Mouse (Mus musculus): ENCODE measurements around the gene Srsf2. TPM values are rescaled to one million over a fixed set of nuclear protein-coding genes. Genes with fewer than 3 reads are reported as not detected.

Srsf2 gene
- polyA plus RNA-seq, 1 experiment from 2014 or later, result 773 TPM

DNA sequence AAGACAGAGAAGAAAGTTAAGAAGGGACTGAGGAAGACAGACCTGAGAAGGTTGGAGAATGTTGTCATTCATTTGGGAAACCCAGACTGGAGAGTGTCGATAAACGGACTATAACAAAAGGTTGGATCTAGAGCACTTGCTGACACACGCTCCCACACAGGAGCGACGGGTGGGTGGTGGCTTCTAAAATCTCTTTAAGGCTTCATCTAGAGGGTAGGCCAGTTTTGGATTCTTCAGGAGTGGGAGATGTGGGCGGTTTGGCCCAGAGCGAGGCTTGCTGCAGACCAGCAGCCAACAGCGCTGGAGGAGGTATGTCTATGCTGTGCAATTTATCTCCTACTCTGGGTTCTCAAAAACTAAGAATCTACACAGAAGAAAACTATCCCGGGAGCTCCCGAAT is 30.3 kb downstream of the Srsf2 start:
- no peaks in the 10 kb centered on the region for H3K36me3 ChIP-seq (ENCODE audit: poor library complexity, severe bottlenecking)
- H3K4me3 ChIP-seq, result no peak overlapping the region
- H3K27me3 ChIP-seq, result no peaks in the 10 kb centered on the region
- H3K4me1 ChIP-seq, result peaks cover 29% of the 10 kb centered on the region
- ATAC-seq, result no peak
- H3K9ac ChIP-seq, result no peak overlapping the region
- 93% methylated on average over 10 of the region's 10 CpGs for WGBS
- H3K9me3 ChIP-seq (replicated peaks), result no peaks in the 10 kb centered on the region
- H3K27ac ChIP-seq, result no peak overlapping the region
- no peak overlapping the region for H3K4me2 ChIP-seq

DNA sequence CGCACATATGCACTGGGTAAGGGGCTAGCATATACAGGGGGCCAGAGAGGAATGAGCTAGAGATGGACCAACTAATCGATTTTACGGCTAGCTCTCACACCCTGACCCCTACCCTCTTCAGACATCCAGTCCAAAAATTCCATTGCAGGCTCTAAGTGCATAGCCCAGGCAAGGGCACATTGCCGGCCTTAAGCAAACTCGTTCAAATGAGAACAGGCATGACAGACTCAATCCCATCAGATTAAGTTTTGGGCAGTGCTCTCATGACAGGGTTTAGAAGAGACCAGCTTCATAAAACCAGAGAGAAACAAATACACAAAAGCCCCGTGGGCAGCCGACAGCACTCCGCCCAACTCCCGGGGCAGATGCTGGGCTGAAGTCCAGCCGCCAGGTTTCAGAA is 30.7 kb downstream of the Srsf2 start:
- Histone ChIP-seq H3K9me3 (replicated peaks) (no peaks in the 10 kb centered on the region), H3K36me3 (ENCODE audit: poor library complexity, severe bottlenecking) (no peaks in the 10 kb centered on the region), H3K4me3 (no peak overlapping the region), H3K4me1 (peaks cover 25% of the 10 kb centered on the region), H3K4me2 (no peak overlapping the region), H3K27ac (no peak overlapping the region), H3K9ac (no peak overlapping the region), H3K27me3 (no peaks in the 10 kb centered on the region)
- 72% methylated on average over 10 of the region's 10 CpGs for WGBS
- no peak for ATAC-seq

DNA sequence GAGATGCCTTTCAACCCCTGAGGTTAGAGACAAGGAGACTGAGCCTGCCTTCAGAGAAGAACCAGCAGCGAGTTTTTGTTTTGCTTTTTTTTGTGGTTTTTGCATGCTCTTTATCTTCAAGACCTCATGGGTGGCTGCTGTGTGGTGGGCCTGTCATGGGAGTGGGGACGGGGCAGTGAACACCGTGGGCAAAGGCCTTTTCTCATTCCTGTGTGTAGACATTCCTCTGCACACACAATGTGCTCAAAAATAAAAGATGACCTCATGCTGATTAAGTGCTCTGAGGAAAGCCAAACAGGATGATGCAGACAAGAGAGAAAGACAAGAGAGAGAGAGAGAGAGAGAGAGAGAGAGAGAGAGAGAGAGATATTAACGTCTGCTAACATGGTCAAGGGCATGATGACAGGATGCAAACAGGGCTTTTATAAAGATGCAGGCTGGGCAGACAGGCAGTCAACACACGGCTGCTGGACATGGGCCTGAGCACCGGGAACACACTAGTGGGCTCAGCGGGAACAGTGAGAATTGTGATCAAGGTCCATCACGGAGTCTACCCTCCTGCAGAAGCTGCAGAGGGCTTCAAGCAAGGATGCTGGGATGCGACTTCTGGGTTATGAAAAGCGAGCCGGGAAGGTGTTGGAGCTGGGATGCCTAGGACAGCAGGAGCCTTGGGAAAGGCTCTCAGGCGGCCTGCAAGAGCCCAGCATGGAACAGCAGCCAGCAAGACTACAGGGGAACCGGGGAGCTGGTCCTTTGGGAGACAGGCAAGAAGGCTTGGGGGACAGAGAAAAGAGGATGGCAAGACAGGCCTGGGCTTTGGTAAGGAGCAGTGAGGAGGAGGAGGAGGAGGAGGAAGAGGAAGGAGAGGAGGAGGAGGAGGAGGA is 31.6 kb downstream of the Srsf2 start:
- Histone ChIP-seq H3K27ac (no peak overlapping the region; the same call in 1 of the 2 replicates), H3K4me3 (no peak overlapping the region), H3K36me3 (ENCODE audit: poor library complexity, severe bottlenecking) (no peaks in the 10 kb centered on the region), H3K9me3 (replicated peaks) (no peaks in the 10 kb centered on the region), H3K4me1 (peaks cover 16% of the 10 kb centered on the region), H3K9ac (no peak overlapping the region), H3K4me2 (no peak overlapping the region), H3K27me3 (no peaks in the 10 kb centered on the region)
- ATAC-seq, result no peak
- 56% methylated on average over 13 of the region's 13 CpGs for WGBS

DNA sequence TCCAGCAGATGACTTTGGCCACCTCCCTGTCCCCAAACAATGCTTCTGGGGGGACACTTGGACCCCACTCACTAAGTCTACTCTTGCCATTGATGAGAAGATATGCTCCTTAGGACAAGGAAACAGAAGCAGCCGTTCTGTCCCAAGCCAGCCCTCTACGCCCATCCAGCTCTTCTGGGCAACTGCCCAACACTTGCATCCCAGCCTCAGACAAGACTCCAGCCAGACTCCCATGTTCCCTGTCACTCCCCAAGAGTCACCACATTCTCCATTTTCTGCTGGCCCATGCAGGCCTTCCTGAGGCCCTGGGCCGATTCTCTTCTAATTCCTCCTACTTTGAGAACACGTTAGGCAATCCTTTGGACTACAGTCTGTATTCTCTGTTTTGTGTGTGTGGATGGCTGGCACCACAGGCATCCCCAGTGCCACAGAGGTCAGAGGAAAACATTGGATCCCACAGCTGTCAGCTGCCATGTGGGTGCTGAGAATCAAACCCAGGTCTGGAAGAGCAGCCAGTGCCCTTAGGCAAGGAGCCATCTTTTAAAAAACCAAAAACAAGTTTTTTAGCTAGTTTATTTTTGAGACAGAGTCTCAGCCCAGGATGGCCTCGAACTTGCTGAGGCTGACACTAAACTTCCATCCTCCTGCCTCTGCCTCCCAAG is 32.8 kb downstream of the Srsf2 start:
- Histone ChIP-seq H3K9ac (peak overlapping the region; percentile 21; the same call in 1 of the 2 replicates), H3K4me2 (no peak overlapping the region), H3K4me1 (peaks cover 13% of the 10 kb centered on the region), H3K4me3 (no peak overlapping the region), H3K27me3 (no peaks in the 10 kb centered on the region), H3K36me3 (ENCODE audit: poor library complexity, severe bottlenecking) (no peaks in the 10 kb centered on the region), H3K9me3 (replicated peaks) (no peaks in the 10 kb centered on the region), H3K27ac (no peak overlapping the region)
- no peak for ATAC-seq
- 85% methylated on average over 5 of the region's 5 CpGs for WGBS

DNA sequence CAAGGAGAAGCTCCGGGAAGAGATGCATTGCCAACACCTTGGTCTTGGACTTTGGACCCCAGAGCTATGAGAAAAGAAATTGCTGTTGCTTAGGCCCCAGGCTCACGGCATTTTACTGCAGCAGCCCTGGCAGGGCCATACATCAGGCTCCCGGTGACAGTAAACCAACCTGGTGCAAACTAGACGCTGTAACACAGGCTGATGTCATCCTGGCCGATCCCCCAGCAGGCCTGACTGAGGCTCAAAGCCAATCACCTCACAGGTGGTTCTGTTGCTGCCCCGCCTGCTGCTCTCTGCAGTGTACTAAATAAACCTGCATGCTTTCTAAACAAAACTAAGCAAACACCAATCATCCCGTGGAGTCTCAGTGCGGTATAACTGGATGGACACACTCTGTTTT is 34.2 kb downstream of the Srsf2 start:
- 74% methylated on average over 8 of the region's 8 CpGs for WGBS
- H3K4me2 ChIP-seq, result no peak overlapping the region
- no peaks in the 10 kb centered on the region for H3K36me3 ChIP-seq (ENCODE audit: poor library complexity, severe bottlenecking)
- peaks cover 27% of the 10 kb centered on the region for H3K4me1 ChIP-seq
- H3K27ac ChIP-seq, result no peak overlapping the region
- ATAC-seq, result no peak
- no peak overlapping the region for H3K9ac ChIP-seq
- no peaks in the 10 kb centered on the region for H3K27me3 ChIP-seq
- H3K4me3 ChIP-seq, result no peak overlapping the region
- H3K9me3 ChIP-seq (replicated peaks), result no peaks in the 10 kb centered on the region

DNA sequence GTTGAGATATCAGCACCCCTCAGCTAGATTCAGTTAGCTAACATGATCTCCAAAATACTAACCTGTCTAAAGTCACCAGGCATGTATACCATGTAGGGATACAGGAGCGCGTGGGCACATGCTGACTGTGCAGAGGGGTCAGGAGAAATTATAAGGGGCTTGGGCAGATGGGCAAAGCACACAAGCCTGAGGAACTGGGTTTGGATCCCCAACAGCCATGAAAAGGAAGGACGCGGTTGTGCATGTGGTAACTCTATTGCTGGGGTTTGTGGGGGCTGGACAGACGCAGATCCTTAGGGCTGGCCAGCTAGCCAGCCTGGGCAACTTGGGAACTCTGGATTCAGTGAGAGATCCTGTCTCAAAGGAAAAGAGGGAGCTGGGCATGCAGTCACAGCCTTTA is 35.3 kb downstream of the Srsf2 start:
- H3K4me1 ChIP-seq, result peaks cover 38% of the 10 kb centered on the region
- ATAC-seq, result no peak
- H3K27me3 ChIP-seq, result no peaks in the 10 kb centered on the region
- H3K9ac ChIP-seq, result no peak overlapping the region
- H3K36me3 ChIP-seq (ENCODE audit: poor library complexity, severe bottlenecking), result no peaks in the 10 kb centered on the region
- H3K27ac ChIP-seq, result no peak overlapping the region
- no peaks in the 10 kb centered on the region for H3K9me3 ChIP-seq (replicated peaks)
- H3K4me3 ChIP-seq, result no peak overlapping the region
- H3K4me2 ChIP-seq, result no peak overlapping the region
- 93% methylated on average over 5 of the region's 5 CpGs for WGBS

DNA sequence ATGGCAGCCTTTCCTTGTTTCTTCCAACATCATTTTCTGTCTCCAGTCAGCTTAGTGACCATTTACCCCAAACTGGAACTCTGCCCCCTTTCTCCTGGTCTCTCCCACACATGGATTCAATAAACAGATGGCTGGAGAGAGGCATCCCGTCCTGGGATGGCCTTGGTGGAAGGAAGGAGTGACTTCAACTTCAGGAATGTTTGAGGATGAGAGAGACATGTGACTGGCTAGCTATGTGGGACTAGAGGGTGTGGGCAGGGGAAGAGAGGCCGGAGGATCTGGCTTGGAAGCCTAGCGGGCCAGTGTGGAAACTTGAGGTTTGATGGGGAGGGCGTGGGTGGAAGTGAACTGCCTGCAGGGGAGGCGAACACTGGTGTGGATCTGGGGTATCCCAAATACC is 36.1 kb downstream of the Srsf2 start:
- WGBS, result 88% methylated on average over 5 of the region's 5 CpGs
- ATAC-seq, result no peak
- H3K9me3 ChIP-seq (replicated peaks), result no peaks in the 10 kb centered on the region
- H3K9ac ChIP-seq, result no peak overlapping the region
- H3K27ac ChIP-seq, result no peak overlapping the region
- no peaks in the 10 kb centered on the region for H3K27me3 ChIP-seq
- H3K4me1 ChIP-seq, result peaks cover 44% of the 10 kb centered on the region
- no peak overlapping the region for H3K4me3 ChIP-seq
- H3K4me2 ChIP-seq, result no peak overlapping the region
- no peaks in the 10 kb centered on the region for H3K36me3 ChIP-seq (ENCODE audit: poor library complexity, severe bottlenecking)

DNA sequence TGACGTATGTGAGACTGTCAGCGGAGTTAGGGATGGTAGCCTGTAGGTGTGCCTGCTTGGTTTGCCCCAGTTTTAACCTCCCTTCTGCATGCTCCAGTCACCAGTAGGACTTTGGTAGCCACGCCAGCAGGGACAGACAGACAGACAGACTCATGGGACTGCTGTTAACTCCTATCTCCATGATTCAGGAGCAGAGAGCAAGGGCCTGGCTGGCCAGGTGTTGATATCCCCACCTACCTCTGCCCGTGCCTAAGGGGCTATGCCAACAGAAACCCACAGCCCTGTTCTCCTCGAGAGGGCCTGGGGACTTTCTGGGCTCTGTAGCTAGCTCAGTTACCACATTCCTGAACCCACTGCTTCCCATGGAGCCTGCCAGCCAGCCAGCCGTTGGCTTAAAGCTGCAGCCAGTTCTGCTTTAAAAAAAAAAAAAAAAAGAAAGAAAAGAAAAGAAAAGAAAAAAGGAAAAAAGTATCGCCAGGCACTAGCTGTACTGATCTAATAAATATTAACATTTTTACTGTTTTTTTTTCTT is 37.9 kb downstream of the Srsf2 start:
- Histone ChIP-seq H3K4me2 (peak overlapping the region; percentile 25; the same call in 1 of the 2 replicates), H3K4me1 (peaks cover 52% of the 10 kb centered on the region), H3K36me3 (ENCODE audit: poor library complexity, severe bottlenecking) (no peaks in the 10 kb centered on the region), H3K9me3 (replicated peaks) (no peaks in the 10 kb centered on the region), H3K9ac (0 out of 2 replicates have a peak overlapping the region, but pooled peaks have one; percentile 7), H3K27ac (peak overlapping the region; percentile 96), H3K4me3 (no peak overlapping the region), H3K27me3 (no peaks in the 10 kb centered on the region)
- WGBS, result 24% methylated on average over 7 of the region's 7 CpGs
- ATAC-seq, result no peak

DNA sequence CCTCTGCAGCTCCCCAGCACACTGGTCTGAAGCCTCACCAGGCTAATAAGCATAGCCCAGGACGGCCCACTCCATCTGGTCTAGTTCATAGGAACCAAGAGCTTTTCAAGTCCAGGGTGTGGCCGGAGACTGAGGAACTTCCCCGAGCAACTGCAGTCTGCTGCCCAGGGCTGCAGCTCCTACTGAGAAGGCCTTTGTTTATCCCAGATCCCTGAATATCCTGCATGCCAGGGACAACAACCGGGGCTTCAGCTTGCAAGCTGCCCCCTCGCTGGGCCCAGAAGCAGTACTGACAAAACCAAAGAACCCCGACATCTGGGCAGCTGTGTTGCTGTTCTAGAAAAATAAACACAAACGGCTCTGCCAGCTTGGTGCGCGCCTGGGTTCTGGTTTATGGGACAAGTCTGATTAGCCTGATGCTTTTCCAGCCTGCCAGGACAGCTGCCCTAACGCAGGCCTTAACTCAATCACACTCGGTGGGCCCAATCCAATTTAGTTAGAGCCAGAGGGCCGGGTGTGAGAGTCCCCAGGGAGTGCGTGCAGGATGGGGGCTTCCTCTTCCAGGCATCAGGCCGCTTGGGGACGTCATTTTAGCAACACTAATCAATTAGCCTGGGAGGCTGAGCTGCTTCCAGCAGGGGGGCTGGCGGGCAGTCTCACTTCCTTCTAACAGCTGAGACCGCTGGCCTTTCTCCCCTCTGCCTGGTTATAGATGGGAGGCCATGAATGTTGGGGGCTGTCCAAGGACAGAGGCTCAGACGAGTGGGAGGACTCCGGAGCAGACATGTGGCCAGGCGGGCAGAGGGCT is 38.6 kb downstream of the Srsf2 start:
- H3K4me1 ChIP-seq, result peaks cover 55% of the 10 kb centered on the region
- no peaks in the 10 kb centered on the region for H3K36me3 ChIP-seq (ENCODE audit: poor library complexity, severe bottlenecking)
- no peaks in the 10 kb centered on the region for H3K9me3 ChIP-seq (replicated peaks)
- H3K27ac ChIP-seq, result peak overlapping the region; percentile 96
- no peaks in the 10 kb centered on the region for H3K27me3 ChIP-seq
- ATAC-seq, result no peak
- H3K4me3 ChIP-seq, result no peak overlapping the region
- H3K9ac ChIP-seq, result peak overlapping the region; percentile 7
- 4% methylated on average over 20 of the region's 20 CpGs for WGBS
- peak overlapping the region; percentile 25 for H3K4me2 ChIP-seq

DNA sequence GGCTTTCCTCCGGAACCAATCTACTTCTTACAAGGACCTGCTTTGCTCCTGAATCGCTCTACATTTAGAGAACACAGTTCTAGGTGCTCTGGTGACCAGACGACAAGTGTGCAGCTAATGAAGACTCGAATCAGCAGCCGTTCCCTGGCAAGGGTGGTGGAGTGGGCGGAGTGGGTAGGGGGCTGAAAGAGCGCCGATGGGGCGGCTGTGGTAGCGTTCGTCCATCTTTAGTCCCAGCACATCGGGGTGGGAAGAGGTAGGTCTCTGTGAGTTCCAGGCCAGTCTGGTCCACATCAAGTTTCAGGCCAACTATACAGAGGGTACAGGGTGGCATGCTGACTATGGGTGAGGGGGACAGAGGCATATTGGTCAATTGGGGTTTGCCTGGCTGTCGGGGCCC is 39.3 kb downstream of the Srsf2 start:
- Histone ChIP-seq H3K27ac (peak overlapping the region; percentile 96), H3K9me3 (replicated peaks) (no peaks in the 10 kb centered on the region), H3K27me3 (no peaks in the 10 kb centered on the region), H3K36me3 (ENCODE audit: poor library complexity, severe bottlenecking) (no peaks in the 10 kb centered on the region), H3K4me2 (no peak overlapping the region), H3K4me3 (no peak overlapping the region), H3K9ac (peak overlapping the region; percentile 7), H3K4me1 (peaks cover 60% of the 10 kb centered on the region)
- no peak for ATAC-seq
- WGBS, result 74% methylated on average over 13 of the region's 13 CpGs

DNA sequence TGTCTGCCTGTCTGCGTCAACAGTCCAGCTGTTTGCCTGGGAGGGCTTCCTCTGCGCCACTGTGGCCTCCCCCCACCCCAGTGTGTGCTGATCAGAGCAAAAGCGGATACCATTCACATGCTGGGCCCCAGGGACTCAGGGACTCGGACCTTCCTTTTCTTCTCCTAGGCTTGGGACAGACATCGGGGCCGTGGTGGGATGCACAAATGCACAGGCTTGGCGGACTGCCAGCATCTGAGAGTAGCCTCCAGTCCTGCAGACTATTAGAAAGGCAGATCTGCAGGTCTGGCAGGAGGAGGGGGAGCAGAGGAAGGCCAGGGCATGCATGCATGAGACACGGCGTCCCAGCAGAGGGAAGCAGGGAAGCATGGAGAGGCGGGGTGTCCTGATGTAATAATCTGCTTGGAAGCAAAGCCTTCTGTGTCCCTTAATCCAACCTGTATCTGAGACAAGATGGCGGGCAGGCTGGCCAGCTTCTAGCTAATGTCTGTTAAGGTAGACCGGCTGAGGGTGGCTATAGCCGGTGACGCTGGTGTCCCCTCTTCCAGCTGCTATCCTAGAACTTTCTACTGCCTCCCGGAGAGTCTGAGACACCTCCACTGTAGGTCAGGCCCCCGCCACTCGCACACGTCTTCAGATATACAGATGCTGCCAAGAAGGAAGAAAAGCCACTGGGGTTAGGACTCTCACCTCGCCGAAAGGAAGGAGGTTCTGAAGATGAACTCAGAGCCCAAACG is 39.9 kb downstream of the Srsf2 start:
- Histone ChIP-seq H3K4me1 (peaks cover 66% of the 10 kb centered on the region), H3K9ac (peak overlapping the region; percentile 7; the same call in 1 of the 2 replicates), H3K4me3 (no peak overlapping the region)

More for the DNA sequence above, 39.9 kb downstream of the Srsf2 start:
- 40% methylated on average over 20 of the region's 21 CpGs for WGBS
- Histone ChIP-seq H3K27me3 (no peaks in the 10 kb centered on the region), H3K27ac (peak overlapping the region; percentile 96), H3K36me3 (ENCODE audit: poor library complexity, severe bottlenecking) (no peaks in the 10 kb centered on the region), H3K4me2 (peak overlapping the region; percentile 20; the same call in 1 of the 2 replicates), H3K9me3 (replicated peaks) (no peaks in the 10 kb centered on the region)
- ATAC-seq, result no peak
